16 mouse cellular contexts compared by ENCODE assay signal in genomic region chr9:57803047-57803446, GRCm38 (mm10). TPM values are rescaled to one million over a fixed set of nuclear protein-coding genes. Genes with fewer than 3 reads are reported as not detected.
DNase-seq lines count a peak whose midpoint lies in the region; ATAC-seq lines count a peak whose summit lies in the region.
"Had no signal": no experiment of that assay in that cellular context is flagged by ENCODE, and none has a peak within 500 bp of the region (broad histone marks: within the 10 kb centered on the region; RNA-seq: fewer than 3 reads in every experiment).

No protein-coding gene starts in this region.

- peak overlapping the region; percentile 52; the same call in 1 of the 2 replicates for H3K9ac ChIP-seq in heart, embryonic 11.5 days (ENCODE audit: low read depth, low read length)
- H3K9ac ChIP-seq in intestine, embryonic 15.5 days, result no peak overlapping the region
- H3K9ac ChIP-seq: limb, embryonic 13.5 days had no signal

- intact Hi-C loops in heart, postnatal 25 days (cut with DNase I), result no loop called here

- WGBS in heart, embryonic 11.5 days (ENCODE audit: insufficient replicate concordance), result 9% methylated on average over 3 of the region's 3 CpGs
- WGBS in embryonic facial prominence, embryonic 10.5 days, result 11% methylated on average over 3 of the region's 3 CpGs
- WGBS in intestine, embryonic 15.5 days, result 16% methylated on average over 3 of the region's 3 CpGs

- H3K4me2 ChIP-seq in heart, embryonic 11.5 days, result peak overlapping the region; percentile 14; the same call in 1 of the 2 replicates
- H3K4me2 ChIP-seq in intestine, embryonic 15.5 days (replicated peaks), result no peak overlapping the region
- H3K4me2 ChIP-seq: limb, embryonic 13.5 days had no signal

- H3K27me3 ChIP-seq in heart, embryonic 11.5 days (ENCODE audit: control insufficient read depth, insufficient read depth, low read length), result no peaks in the 10 kb centered on the region
- no peaks in the 10 kb centered on the region for H3K27me3 ChIP-seq in embryonic facial prominence, embryonic 10.5 days (replicated peaks; ENCODE audit: low read depth, poor library complexity, severe bottlenecking)
- H3K27me3 ChIP-seq in intestine, embryonic 15.5 days (replicated peaks), result no peaks in the 10 kb centered on the region

- ATAC-seq in heart, embryonic 11.5 days (replicated peaks; ENCODE audit: insufficient number of reproducible peaks, low FRiP score, low TSS enrichment), result no peak
- ATAC-seq in intestine, embryonic 15.5 days, result peak; percentile 56

- H3K9me3 ChIP-seq in heart, embryonic 11.5 days (replicated peaks; ENCODE audit: control insufficient read depth, low read length), result no peaks in the 10 kb centered on the region
- no peaks in the 10 kb centered on the region for H3K9me3 ChIP-seq in embryonic facial prominence, embryonic 10.5 days
- no peaks in the 10 kb centered on the region for H3K9me3 ChIP-seq in intestine, embryonic 15.5 days
- H3K9me3 ChIP-seq: limb, embryonic 13.5 days had no signal

- H3K36me3 ChIP-seq in heart, embryonic 11.5 days (ENCODE audit: control insufficient read depth, insufficient read depth, low read length), result no peaks in the 10 kb centered on the region; the same call in 1 of the 2 replicates
- peaks cover 51% of the 10 kb centered on the region for H3K36me3 ChIP-seq in embryonic facial prominence, embryonic 10.5 days (replicated peaks)
- no peaks in the 10 kb centered on the region for H3K36me3 ChIP-seq in intestine, embryonic 15.5 days

- H3K4me3 ChIP-seq in heart, embryonic 11.5 days (ENCODE audit: low read depth, low read length), result no peak overlapping the region
- H3K4me3 ChIP-seq in embryonic facial prominence, embryonic 10.5 days, result peak overlapping the region; percentile 13; the same call in 1 of the 2 replicates
- no peak overlapping the region for H3K4me3 ChIP-seq in intestine, embryonic 15.5 days (replicated peaks)
- H3K4me3 ChIP-seq: erythroblast, embryonic 14.5 days; limb, embryonic 13.5 days had no signal

- no peak for DNase-seq in heart, postnatal 25 days (ENCODE audit: low spot score)
- DNase-seq in lung, postnatal 10 days, result peak; percentile 30
- no peak for DNase-seq in lung, postnatal 36 days
- DNase-seq in embryonic facial prominence, embryonic 10.5 days (ENCODE audit: low spot score), result no peak
- DNase-seq in testis, postnatal 14 days (ENCODE audit: low spot score), result no peak
- DNase-seq in thymus, postnatal 36 days, result no peak
- DNase-seq: adrenal gland, adult 8-10 months; cerebellum, postnatal 25 days; heart, postnatal 36 days; kidney, postnatal 10 days; right cerebral cortex, postnatal 25 days had no signal

- peaks cover 85% of the 10 kb centered on the region for H3K4me1 ChIP-seq in heart, embryonic 11.5 days (ENCODE audit: control insufficient read depth, insufficient read depth, low read length)
- peaks cover 96% of the 10 kb centered on the region for H3K4me1 ChIP-seq in embryonic facial prominence, embryonic 10.5 days
- peaks cover 31% of the 10 kb centered on the region for H3K4me1 ChIP-seq in intestine, embryonic 15.5 days (replicated peaks)

- peak overlapping the region; percentile 76 for H3K27ac ChIP-seq in heart, embryonic 11.5 days (ENCODE audit: low read depth, low read length)
- peak overlapping the region; percentile 74 for H3K27ac ChIP-seq in embryonic facial prominence, embryonic 10.5 days (replicated peaks)
- H3K27ac ChIP-seq in intestine, embryonic 15.5 days, result peak overlapping the region; percentile 45; the same call in 1 of the 2 replicates
- H3K27ac ChIP-seq: limb, embryonic 13.5 days; macrophage had no signal

RNA-seq across cellular contexts. Expression of gene Arid3b, which starts 33.5 kb away (rescaled TPM):
- 28.0 and 31.7 TPM in 2 replicates for polyA plus RNA-seq in heart, embryonic 11.5 days (2014; fragmentation: Nextera tagmentation; extraction: Ambion mirVana)
- 1 to 10 TPM; 2.9 to 5.7 TPM for total RNA-seq in heart, postnatal 25 days (2021)
- polyA plus RNA-seq in embryonic facial prominence, embryonic 10.5 days (2016; fragmentation: Nextera tagmentation; extraction: Ambion mirVana), result 51.0 and 64.3 TPM in 2 replicates
- polyA plus RNA-seq in intestine, embryonic 15.5 days (2015; fragmentation: Nextera tagmentation; extraction: Ambion mirVana), result 7.4 and 7.8 TPM in 2 replicates

RNA-seq across cellular contexts. Expression of gene Clk3, which starts 37.4 kb away (rescaled TPM):
- polyA plus RNA-seq in heart, embryonic 11.5 days (2014; fragmentation: Nextera tagmentation; extraction: Ambion mirVana), result 64.2 and 73.5 TPM in 2 replicates
- 10 to 100 TPM; 27.6 to 29.2 TPM for total RNA-seq in heart, postnatal 25 days (2021)
- 93.6 and 94.8 TPM in 2 replicates for polyA plus RNA-seq in embryonic facial prominence, embryonic 10.5 days (2016; fragmentation: Nextera tagmentation; extraction: Ambion mirVana)
- 57.8 and 71.7 TPM in 2 replicates for polyA plus RNA-seq in intestine, embryonic 15.5 days (2015; fragmentation: Nextera tagmentation; extraction: Ambion mirVana)
